Mouse (Mus musculus) hindbrain, embryonic 11.5 days (tissue): Measurements from ENCODE around the gene Iqsec1. TPM values are rescaled to one million over a fixed set of nuclear protein-coding genes. Genes with fewer than 3 reads are reported as not detected.

ENCODE experiments used
- ATAC-seq: fragments of 200-750 bp; cut with Nextera tagmentation; 2 replicates; pipeline ENCODE4 v1.8.0; 2017; ENCODE audit warnings: mild to moderate bottlenecking, moderate TSS enrichment, moderate library complexity; ENCODE audit not compliant: low FRiP score
- DNase-seq: peaks from one replicate; pipeline ENCODE4 v3.0.0-alpha.2; 2015; ENCODE audit warnings: low spot score
- H3K27ac ChIP-seq: fragments of 300-500 bp; sonication (generic); 2 replicates; pipeline ENCODE4 v1.5.1; 2014; ENCODE audit warnings: mild to moderate bottlenecking, low read depth, low read length
- H3K27me3 ChIP-seq: fragments of 300-500 bp; sonication (generic); 2 replicates; pipeline ENCODE4 v1.6.1; 2014; ENCODE audit warnings: mild to moderate bottlenecking, low read length, moderate library complexity, mixed read lengths; ENCODE audit not compliant: control insufficient read depth, insufficient read depth
- H3K36me3 ChIP-seq: fragments of 300-500 bp; sonication (generic); 2 replicates; pipeline ENCODE4 v1.6.1; 2014; ENCODE audit warnings: mild to moderate bottlenecking, low read length, moderate library complexity, mixed read lengths; ENCODE audit not compliant: control insufficient read depth, insufficient read depth
- H3K4me1 ChIP-seq: fragments of 300-500 bp; sonication (generic); replicated peaks from 2 replicates; pipeline ENCODE4 v1.6.1; 2014; ENCODE audit warnings: low read length, mixed read lengths; ENCODE audit not compliant: control insufficient read depth, insufficient read depth
- H3K4me2 ChIP-seq: fragments of 300-500 bp; sonication (generic); replicated peaks from 2 replicates; pipeline ENCODE4 v1.6.1; 2014; ENCODE audit warnings: mild to moderate bottlenecking, low read depth, low read length
- H3K4me3 ChIP-seq: fragments of 300-500 bp; sonication (generic); 2 replicates; pipeline ENCODE4 v1.5.1; 2014; ENCODE audit warnings: low read depth, low read length
- H3K9ac ChIP-seq: fragments of 300-500 bp; sonication (generic); 2 replicates; pipeline ENCODE4 v1.6.1; 2014; ENCODE audit warnings: low read depth, low read length
- H3K9me3 ChIP-seq: fragments of 300-500 bp; sonication (generic); 2 replicates; pipeline ENCODE4 v1.6.1; 2016; ENCODE audit warnings: low read length; ENCODE audit not compliant: control insufficient read depth
- WGBS: fragments of 180-500 bp; shearing (Covaris S2); extraction: QIAGEN DNeasy Blood & Tissue Kit; methylation state at CpG from one replicate; pipeline ENCODE4 v1.1.7; 2014; 5-methylcytosine and 5-hydroxymethylcytosine counted together
- polyA plus RNA-seq: library from polyadenylated mRNA; unstranded; fragments of >200 nt; fragmentation: Nextera tagmentation; extraction: Ambion mirVana; gene quantifications from 2 replicates; pipeline ENCODE4 v1.2.1, GENCODE M21; 2014

Gene Iqsec1
- polyA plus RNA-seq, 1 experiment from 2014 or later, result 22.4 TPM

DNA sequence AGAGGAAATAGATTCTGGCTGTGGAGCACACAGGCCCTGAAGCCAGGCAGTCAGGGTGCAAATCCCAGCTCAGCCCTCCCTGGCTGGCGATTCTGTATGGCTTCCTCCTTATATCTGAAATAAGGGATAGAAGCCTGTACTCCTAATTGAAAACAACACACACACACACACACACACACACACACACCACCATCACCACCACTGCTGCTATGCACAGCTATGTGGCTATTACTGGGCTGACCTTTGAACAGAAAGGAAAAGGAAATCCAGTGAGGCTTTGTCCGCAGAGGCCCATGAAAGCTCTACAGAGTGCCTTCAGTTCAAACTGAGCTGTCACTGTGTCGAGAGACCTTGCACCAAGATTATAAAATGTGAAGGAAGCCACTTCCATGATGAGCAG, 276.4 kb downstream of the Iqsec1 start:
- Histone ChIP-seq H3K27me3 (no peaks in the 10 kb centered on the region), H3K4me3 (no peak overlapping the region), H3K9ac (no peak overlapping the region), H3K4me1 (peaks cover 24% of the 10 kb centered on the region), H3K27ac (peak overlapping the region; percentile 76), H3K9me3 (no peaks in the 10 kb centered on the region), H3K36me3 (no peaks in the 10 kb centered on the region), H3K4me2 (no peak overlapping the region)
- WGBS, result 63% methylated on average over 3 of the region's 3 CpGs
- DNase-seq (no peak), ATAC-seq (no peak)

DNA sequence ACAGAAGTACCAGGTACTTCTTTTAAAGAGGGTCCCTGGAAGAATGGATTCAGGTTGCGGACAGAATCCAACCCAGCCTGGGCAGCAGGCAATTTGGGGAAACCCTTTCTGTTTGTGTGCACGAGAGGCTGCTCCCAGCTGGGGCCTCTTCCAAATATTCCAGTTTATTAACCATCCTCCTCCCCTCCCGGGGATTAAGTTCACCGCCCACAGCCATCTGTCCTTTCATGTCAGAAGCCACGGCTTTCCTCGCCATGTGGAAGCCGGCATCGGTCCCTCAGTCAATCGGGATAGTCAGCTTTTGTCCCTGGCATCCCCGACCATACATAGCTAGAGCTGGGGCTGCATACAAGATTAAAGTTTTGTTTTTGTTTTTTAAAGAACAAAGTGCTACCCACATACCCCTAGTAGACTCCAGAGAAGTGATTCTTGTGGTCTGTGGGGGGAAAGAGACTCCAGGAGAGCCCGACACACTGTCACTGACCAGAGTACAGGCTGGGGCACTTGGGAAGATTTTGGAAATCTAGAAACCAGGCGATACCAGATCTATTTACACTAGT, 276.9 kb downstream of the Iqsec1 start:
- H3K4me1 ChIP-seq, result peaks cover 24% of the 10 kb centered on the region
- H3K27me3 ChIP-seq, result no peaks in the 10 kb centered on the region
- no peaks in the 10 kb centered on the region for H3K36me3 ChIP-seq
- peak; percentile 54 for DNase-seq
- H3K27ac ChIP-seq, result peak overlapping the region; percentile 76
- ATAC-seq, result no peak; the same call in 1 of the 2 replicates
- no peak overlapping the region for H3K4me2 ChIP-seq
- no peak overlapping the region for H3K4me3 ChIP-seq
- no peaks in the 10 kb centered on the region for H3K9me3 ChIP-seq
- WGBS, result 38% methylated on average over 12 of the region's 12 CpGs
- H3K9ac ChIP-seq, result no peak overlapping the region

DNA sequence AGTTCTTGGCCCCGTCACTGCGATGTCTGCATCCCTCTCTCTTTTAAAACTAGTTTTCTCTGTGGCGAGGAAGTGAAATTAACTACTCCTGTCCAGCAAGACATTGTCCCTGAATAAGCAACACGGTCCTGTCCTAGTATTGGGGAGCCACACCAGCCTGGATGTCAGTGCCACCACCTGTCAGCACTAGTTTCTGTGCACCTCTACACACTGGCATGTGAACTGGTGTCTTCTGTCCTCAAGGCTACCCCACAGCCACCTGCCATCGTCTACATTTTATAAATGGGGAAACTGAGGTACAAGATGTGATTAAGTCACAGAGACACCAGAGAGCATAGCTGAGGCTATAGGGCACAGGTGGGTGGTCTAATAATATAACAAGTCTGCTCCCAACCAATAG, 277.7 kb downstream of the Iqsec1 start:
- Histone ChIP-seq H3K4me2 (no peak overlapping the region), H3K9me3 (no peaks in the 10 kb centered on the region), H3K4me3 (no peak overlapping the region), H3K4me1 (peaks cover 22% of the 10 kb centered on the region), H3K36me3 (no peaks in the 10 kb centered on the region), H3K9ac (no peak overlapping the region), H3K27me3 (no peaks in the 10 kb centered on the region), H3K27ac (peak overlapping the region; percentile 76)
- ATAC-seq (no peak), DNase-seq (no peak)
- 91% methylated on average over 5 of the region's 5 CpGs for WGBS

DNA sequence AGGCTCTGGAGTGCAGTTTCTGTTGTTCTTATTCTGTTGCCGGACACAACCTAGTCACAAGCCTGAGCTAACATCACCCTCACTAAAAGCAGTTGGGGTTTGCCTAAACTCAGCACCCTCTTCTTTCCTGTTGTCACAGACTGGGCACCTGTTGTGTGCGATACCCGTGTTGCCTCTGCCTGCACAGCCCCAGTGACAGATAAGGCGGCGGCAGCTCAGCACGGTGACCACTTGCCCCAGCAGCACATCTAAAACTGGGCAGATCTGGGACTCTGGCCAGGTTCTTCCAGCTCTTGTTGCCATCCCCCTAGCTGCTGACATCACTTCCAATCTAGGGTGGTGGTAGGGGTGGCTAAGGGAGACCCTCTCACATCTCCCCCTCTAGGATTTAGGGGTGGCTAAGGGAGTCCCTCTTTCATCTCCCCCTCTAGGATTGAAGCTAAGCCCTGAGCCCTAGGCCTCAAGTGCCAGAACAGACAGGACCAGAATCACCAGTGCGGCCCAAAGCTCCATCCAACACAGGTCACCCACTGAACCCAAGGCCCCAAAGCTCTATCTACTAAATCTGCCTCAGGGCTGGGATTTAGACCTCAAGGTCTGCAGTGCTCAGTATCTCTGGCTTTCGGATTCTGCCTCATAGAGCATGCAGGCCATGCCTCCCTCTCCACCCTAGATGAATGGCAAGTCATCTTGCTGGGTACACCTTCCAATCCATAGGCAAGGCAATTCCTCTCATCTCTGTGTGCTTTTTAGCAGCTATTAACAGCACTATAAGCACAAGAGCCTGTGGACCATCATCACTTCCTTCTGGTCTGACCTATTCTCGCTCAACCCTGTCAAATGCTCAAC, 278.3 kb downstream of the Iqsec1 start:
- H3K27me3 ChIP-seq, result no peaks in the 10 kb centered on the region
- H3K4me2 ChIP-seq, result no peak overlapping the region
- no peak for DNase-seq
- WGBS, result 91% methylated on average over 9 of the region's 9 CpGs
- H3K9ac ChIP-seq, result no peak overlapping the region
- H3K27ac ChIP-seq, result no peak overlapping the region
- H3K4me1 ChIP-seq, result peaks cover 21% of the 10 kb centered on the region
- no peak overlapping the region for H3K4me3 ChIP-seq
- no peaks in the 10 kb centered on the region for H3K36me3 ChIP-seq
- ATAC-seq, result no peak
- no peaks in the 10 kb centered on the region for H3K9me3 ChIP-seq

DNA sequence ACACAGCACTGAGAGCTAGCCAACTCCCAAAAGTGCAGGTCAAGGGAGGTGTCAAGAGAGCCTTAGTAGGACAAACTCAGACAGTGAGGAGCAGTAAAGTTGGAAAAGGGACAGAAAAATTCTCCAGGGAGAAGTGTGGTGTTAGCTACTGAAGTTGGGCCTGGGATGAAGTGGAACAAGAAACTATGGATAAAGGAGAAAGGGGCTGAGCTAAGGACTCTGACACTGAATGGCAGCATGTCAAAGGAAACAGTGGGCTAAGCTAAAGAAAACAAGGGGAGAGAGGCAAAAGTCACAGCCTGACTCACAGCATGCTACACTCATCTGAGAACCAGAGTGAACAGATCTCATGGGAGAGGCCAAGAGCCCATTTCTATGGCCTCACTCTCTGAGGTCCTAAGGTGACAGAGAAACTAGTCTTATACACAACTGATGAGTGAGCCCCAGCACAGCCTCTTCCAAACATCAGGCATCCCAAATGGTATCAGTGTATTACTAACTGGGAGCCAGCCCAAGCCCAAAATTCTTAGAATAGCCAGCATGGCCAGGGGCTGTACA, 280.3 kb downstream of the Iqsec1 start:
- DNase-seq, result no peak
- Histone ChIP-seq H3K27ac (no peak overlapping the region), H3K4me3 (no peak overlapping the region), H3K9me3 (no peaks in the 10 kb centered on the region), H3K4me2 (no peak overlapping the region), H3K9ac (no peak overlapping the region), H3K27me3 (no peaks in the 10 kb centered on the region), H3K36me3 (no peaks in the 10 kb centered on the region), H3K4me1 (peaks cover 24% of the 10 kb centered on the region)
- no peak for ATAC-seq

DNA sequence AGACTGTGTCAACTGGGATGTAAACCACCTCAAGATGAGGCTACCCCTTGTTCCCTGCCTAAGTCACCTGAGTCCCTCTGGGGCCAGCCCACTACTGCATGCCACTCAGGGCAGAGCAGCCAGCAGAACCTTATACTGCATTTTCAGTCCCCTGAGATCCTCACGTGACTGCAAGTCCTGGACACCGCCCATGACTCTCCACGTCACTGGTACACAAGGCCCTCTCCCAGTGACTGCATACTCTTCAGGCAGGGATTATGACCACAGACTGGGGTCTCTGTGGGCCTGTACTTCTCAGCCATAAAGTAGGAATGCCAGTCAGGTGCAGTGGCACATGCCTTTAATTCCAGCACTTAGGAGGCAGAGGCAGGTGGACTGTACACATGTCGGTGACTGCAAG, 281.3 kb downstream of the Iqsec1 start:
- no peaks in the 10 kb centered on the region for H3K9me3 ChIP-seq
- H3K27me3 ChIP-seq, result no peaks in the 10 kb centered on the region
- H3K4me2 ChIP-seq, result no peak overlapping the region
- H3K9ac ChIP-seq, result no peak overlapping the region
- no peak overlapping the region for H3K27ac ChIP-seq
- H3K36me3 ChIP-seq, result no peaks in the 10 kb centered on the region
- no peak for DNase-seq
- ATAC-seq, result no peak
- 79% methylated on average over 4 of the region's 4 CpGs for WGBS
- H3K4me3 ChIP-seq, result no peak overlapping the region
- peaks cover 19% of the 10 kb centered on the region for H3K4me1 ChIP-seq

DNA sequence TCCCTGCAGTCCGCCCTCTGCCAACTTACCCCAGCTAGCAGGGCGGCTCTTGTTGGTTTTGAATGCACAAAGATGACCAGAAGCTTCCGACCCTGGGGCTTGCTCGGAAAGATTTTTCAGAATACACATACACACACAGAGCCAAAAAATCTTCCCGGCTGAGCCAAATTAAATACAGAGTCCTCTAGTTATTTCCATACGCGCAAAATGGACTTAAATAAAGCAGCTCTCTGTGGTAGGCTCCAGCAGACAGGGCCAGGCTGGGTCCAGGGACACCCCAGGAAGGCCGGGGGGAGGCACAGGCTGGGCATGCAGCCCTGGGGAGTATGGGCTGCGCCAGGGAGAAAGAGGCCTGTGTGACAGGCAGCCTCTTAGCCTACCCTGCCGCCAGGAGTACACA, 282.0 kb downstream of the Iqsec1 start:
- Histone ChIP-seq H3K4me2 (no peak overlapping the region), H3K36me3 (no peaks in the 10 kb centered on the region), H3K27ac (0 out of 2 replicates have a peak overlapping the region, but pooled peaks have one; percentile 20), H3K4me3 (no peak overlapping the region), H3K9ac (no peak overlapping the region), H3K4me1 (peaks cover 15% of the 10 kb centered on the region), H3K9me3 (no peaks in the 10 kb centered on the region), H3K27me3 (no peaks in the 10 kb centered on the region)
- ATAC-seq (no peak), DNase-seq (no peak)
- 89% methylated on average over 10 of the region's 10 CpGs for WGBS

DNA sequence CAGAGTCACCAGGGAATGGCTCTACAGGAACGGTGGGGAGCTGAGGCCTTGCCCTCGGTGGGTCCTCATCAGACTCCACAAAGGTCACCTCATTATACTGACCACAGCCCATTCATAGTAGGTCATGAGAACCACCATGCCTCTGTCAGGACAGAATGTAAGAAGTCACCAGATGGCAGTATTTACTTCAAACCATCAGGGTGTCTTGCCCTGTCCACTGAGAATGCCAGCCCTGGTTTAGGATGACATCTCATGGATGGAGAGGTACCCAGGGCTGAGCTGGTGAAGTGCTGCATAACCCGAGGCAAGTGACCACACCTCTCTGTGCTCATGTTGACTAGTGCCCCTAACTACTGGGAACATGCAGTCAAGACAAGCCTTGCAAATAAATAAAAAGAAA, 282.7 kb downstream of the Iqsec1 start:
- no peak overlapping the region for H3K9ac ChIP-seq
- DNase-seq (no peak), ATAC-seq (no peak)
- H3K36me3 ChIP-seq, result no peaks in the 10 kb centered on the region
- 89% methylated on average over 3 of the region's 3 CpGs for WGBS
- no peak overlapping the region for H3K27ac ChIP-seq
- no peaks in the 10 kb centered on the region for H3K9me3 ChIP-seq
- H3K4me1 ChIP-seq, result peaks cover 15% of the 10 kb centered on the region
- H3K4me2 ChIP-seq, result no peak overlapping the region
- no peak overlapping the region for H3K4me3 ChIP-seq
- H3K27me3 ChIP-seq, result no peaks in the 10 kb centered on the region
